Mouse (Mus musculus): Measurements from ENCODE around the gene Ctsa.

DNA sequence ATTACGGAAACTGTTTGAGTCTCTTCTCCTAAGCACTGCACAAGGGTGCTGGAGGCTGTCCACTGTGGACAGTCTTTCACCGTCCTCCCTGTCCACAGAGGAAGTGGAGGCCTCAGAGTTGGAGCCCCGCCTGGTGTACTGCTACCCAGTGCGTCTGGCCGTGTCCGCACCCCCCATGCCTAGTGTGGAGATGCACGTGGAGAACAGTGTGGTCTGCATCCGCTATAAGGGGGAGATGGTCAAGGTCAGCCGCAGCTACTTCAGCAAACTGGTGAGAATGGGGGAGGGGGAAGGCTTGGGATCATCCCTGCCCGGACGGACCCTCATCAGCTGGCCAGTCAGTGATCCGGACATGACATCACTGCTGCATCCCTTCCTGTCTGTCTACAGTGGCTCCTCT is 56.3 kb downstream of the Ctsa start:
- TF ChIP-seq CTCF (IDR thresholded peaks at IDR 0.05; ENCODE audit: low read depth) (no peak), EP300 (IDR thresholded peaks at IDR 0.05; ENCODE audit: low read depth) (no peak)
